Mouse (Mus musculus) heart, adult 8-10 months (tissue): ENCODE results near the gene Myocos. TPM values are rescaled to one million over a fixed set of nuclear protein-coding genes. Genes with fewer than 3 reads are reported as not detected.

Experiments
- DNase-seq: peaks from one replicate; pipeline ENCODE4 v3.0.0; 2022; ENCODE audit warnings: low spot score
- microRNA-seq: library from miRNA; unstranded; fragments of <30 nt; microRNA quantifications from one replicate; pipeline ENCODE4 v1.2.0, GENCODE M21; 2022
- total RNA-seq, 4 experiments: library from RNA; stranded (reverse); gene quantifications; 2 replicates each; pipeline ENCODE4 v1.2.4; 2022

The Myocos gene
- total RNA-seq, 4 experiments from 2014 or later: not detected

GRCm38 (mm10) chr1:162615511-162615910 lies 42.5 kb downstream of the Myocos start:
- no peak for DNase-seq

GRCm38 (mm10) chr1:162611191-162611590 lies 46.8 kb downstream of the Myocos start:
- DNase-seq: no peak

- no peak for DNase-seq
These were observed 48.3 kb downstream of the Myocos start for GRCm38 (mm10) chr1:162609633-162610250.

GRCm38 (mm10) chr1:162608127-162608526 lies 49.9 kb downstream of the Myocos start:
- DNase-seq: no peak

GRCm38 (mm10) chr1:162601288-162601687 lies 56.7 kb downstream of the Myocos start:
- DNase-seq: no peak

GRCm38 (mm10) chr1:162599617-162600016 lies 58.4 kb downstream of the Myocos start:
- DNase-seq: no peak

GRCm38 (mm10) chr1:162597379-162598102 lies 60.5 kb downstream of the Myocos start:
- no peak for DNase-seq

Small RNAs within 50 kb of the gene (microRNA-seq; reads per million reads assigned to microRNA genes)
- not detected for gene Gm27616

Other genes with a start within 250 kb of the Myocos start
- 1 to 10 TPM; 2.6 to 4.6 (median 4.1) TPM for gene Dnm3, start 180.2 kb downstream of the Myocos start, total RNA-seq
- 1 to 10 TPM; 4.5 to 6.7 (median 5.6) TPM for gene Mettl13, start 109.7 kb downstream of the Myocos start, total RNA-seq
- 10 to 100 TPM; 20.9 to 25.3 (median 24.1) TPM for gene Vamp4, start 87.7 kb downstream of the Myocos start, total RNA-seq
- 1 to 10 TPM; 2.8 to 3.9 (median 3.4) TPM for gene Myoc, start 19.1 kb downstream of the Myocos start, total RNA-seq
- gene Prrc2c, start 82.3 kb upstream of the Myocos start, total RNA-seq: 10 to 100 TPM; 68.5 to 76.0 (median 71.9) TPM
- not detected for gene Fmo4, start 155.8 kb upstream of the Myocos start, total RNA-seq
- 10 to 100 TPM; 31.3 to 36.7 (median 35.1) TPM for gene Fmo1, start 208.4 kb upstream of the Myocos start, total RNA-seq
- gene Fmo2, start 240.5 kb upstream of the Myocos start, total RNA-seq: 10 to 100 TPM; 39.6 to 65.4 (median 54.4) TPM